Mouse (Mus musculus) E14TG2a.4 (cell line): ENCODE results near the gene Rpgr.
A peak's percentile ranks its signal among the peaks of the same experiment; 100 is the strongest.

Source experiments
- H3K27me3 ChIP-seq: 2 replicates; pipeline ENCODE4 v1.6.1; 2014; ENCODE audit warnings: low read length, control low read depth; ENCODE audit not compliant: insufficient read depth
- H3K36me3 ChIP-seq: 2 replicates; pipeline ENCODE4 v1.6.1; 2014; ENCODE audit warnings: low read length, control low read depth; ENCODE audit not compliant: insufficient read depth
- H3K4me1 ChIP-seq: replicated peaks from 2 replicates; pipeline ENCODE4 v1.6.1; 2014; ENCODE audit warnings: low read depth, low read length, control low read depth
- H3K4me3 ChIP-seq: replicated peaks from 2 replicates; pipeline ENCODE4 v1.5.1; 2014; ENCODE audit warnings: mild to moderate bottlenecking, low read length
- H3K9me3 ChIP-seq: 2 replicates; pipeline ENCODE4 v1.6.1; 2014; ENCODE audit warnings: low read length, control low read depth
- CTCF ChIP-seq: conservative IDR thresholded peaks from 2 replicates; pipeline ENCODE4 v1.5.1; 2014; ENCODE audit warnings: low read length
- NANOG ChIP-seq: IDR thresholded peaks from 2 replicates; pipeline ENCODE4 v1.6.1; 2014; ENCODE audit warnings: borderline replicate concordance, low read length, mixed read lengths
- POU5F1 ChIP-seq: IDR thresholded peaks from 2 replicates; pipeline ENCODE4 v1.6.1; 2014; ENCODE audit warnings: low read length, borderline replicate concordance

The Rpgr gene

GRCm38 (mm10) chrX:10216410-10216949 lies at the start of gene Rpgr:
Gene Rpgr (minus strand): TSS chrX:10216920.
- TF ChIP-seq CTCF (peak; percentile 54), NANOG (no peak)
- Histone ChIP-seq H3K4me1 (no peaks in the 10 kb centered on the region), H3K27me3 (no peaks in the 10 kb centered on the region), H3K9me3 (no peaks in the 10 kb centered on the region), H3K36me3 (no peaks in the 10 kb centered on the region), H3K4me3 (peak within 1 kb of the TSS; percentile 75)

- TF ChIP-seq CTCF (no peak), NANOG (no peak), POU5F1 (no peak)
- Histone ChIP-seq H3K27me3 (no peaks in the 10 kb centered on the region), H3K4me3 (no peak overlapping the region), H3K4me1 (no peaks in the 10 kb centered on the region), H3K36me3 (no peaks in the 10 kb centered on the region), H3K9me3 (no peaks in the 10 kb centered on the region)
Observed at GRCm38 (mm10) chrX:10258260-10258659, 41.5 kb upstream of the Rpgr start.

DNA sequence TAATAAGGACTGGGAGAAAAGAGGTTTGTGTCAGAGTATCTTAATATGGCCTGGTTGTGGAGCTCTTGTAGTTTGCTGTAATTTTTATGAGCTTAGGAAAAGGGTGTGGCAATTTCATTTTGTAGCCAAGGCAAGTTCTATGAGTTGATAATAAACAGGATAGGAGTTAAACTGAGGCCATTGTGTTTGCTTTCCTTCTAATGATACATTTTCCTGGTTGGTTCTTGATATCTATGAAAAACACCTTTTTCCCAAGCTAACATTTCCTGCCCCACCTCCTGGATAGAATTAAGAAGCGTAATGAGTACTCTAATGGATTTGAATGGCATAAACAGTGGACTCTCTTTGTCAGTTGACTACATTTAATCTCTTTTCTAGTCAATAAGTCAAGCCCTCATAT lies 41.1 kb upstream of the Rpgr start:
- Histone ChIP-seq H3K27me3 (no peaks in the 10 kb centered on the region), H3K4me3 (no peak overlapping the region), H3K9me3 (no peaks in the 10 kb centered on the region), H3K36me3 (no peaks in the 10 kb centered on the region), H3K4me1 (no peaks in the 10 kb centered on the region)
- TF ChIP-seq POU5F1 (no peak), CTCF (no peak), NANOG (no peak)

DNA sequence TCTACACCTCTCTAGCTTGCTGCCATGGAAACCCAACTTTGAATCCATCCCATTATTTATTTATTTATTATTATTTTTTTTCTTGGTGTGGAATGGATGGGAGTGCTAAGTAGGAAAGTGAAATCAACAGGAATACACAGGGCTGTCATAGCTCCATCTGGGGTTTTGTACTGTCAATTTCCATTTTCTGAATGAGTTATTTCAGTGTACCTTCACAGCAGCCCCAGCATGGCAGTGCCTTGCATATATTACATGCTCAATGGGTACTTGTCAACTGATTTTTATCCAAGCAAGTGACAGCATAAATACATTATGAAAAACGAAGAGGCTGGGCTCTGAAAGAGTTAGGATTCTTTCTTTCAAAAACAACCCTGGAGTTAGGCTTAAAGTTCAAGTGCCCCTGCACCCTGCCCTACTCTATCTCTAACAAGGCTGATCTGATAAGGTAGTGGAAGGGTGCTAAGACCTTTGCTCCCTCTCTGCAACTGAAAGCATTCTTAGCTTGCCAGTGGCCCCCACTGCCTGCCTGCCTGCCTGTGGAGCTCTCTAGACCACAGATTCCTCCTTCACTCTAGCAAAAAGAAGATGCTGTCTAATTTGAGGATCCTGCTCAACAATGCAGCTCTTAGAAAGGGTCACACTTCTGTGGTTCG lies 35.3 kb upstream of the Rpgr start, which contains the start of gene Otc:
Gene Otc, plus strand, starts transcription at position 454 of the 653 bp plus-strand sequence.
- no peak within 1 kb of the TSS for H3K4me3 ChIP-seq
- H3K27me3 ChIP-seq, result no peaks in the 10 kb centered on the region
- TF ChIP-seq CTCF, result no peak
- no peak for TF ChIP-seq NANOG
- no peak for TF ChIP-seq POU5F1
- no peaks in the 10 kb centered on the region for H3K36me3 ChIP-seq
- H3K4me1 ChIP-seq, result no peaks in the 10 kb centered on the region
- no peaks in the 10 kb centered on the region for H3K9me3 ChIP-seq

GRCm38 (mm10) chrX:10251357-10251756 lies 34.6 kb upstream of the Rpgr start:
- Histone ChIP-seq H3K4me3 (no peak overlapping the region), H3K4me1 (no peaks in the 10 kb centered on the region), H3K27me3 (no peaks in the 10 kb centered on the region), H3K9me3 (no peaks in the 10 kb centered on the region), H3K36me3 (no peaks in the 10 kb centered on the region)
- no peak for TF ChIP-seq CTCF
- no peak for TF ChIP-seq POU5F1
- no peak for TF ChIP-seq NANOG

GRCm38 (mm10) chrX:10243916-10244315 lies 27.2 kb upstream of the Rpgr start:
- TF ChIP-seq POU5F1 (no peak), CTCF (no peak), NANOG (no peak)

DNA sequence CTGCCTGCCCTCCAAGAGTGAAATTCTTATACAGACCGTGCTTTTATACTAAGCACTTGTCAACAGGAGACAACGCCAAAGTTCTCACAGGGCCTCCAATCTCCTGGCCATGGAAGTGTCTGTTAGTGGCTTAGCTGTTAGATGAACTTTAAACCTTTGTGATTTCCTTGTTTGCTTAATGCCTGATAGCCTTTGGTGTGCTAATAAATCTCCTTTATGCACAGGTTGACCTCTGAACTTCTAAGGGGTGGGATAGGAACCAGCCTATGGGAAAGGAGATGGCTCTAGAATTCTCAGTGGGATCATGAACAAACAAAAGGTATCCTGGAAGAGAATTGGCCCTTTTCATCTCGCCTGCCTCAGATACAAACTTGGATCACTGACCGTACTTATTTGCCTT lies 22.8 kb upstream of the Rpgr start:
- H3K27me3 ChIP-seq, result no peaks in the 10 kb centered on the region
- no peaks in the 10 kb centered on the region for H3K9me3 ChIP-seq
- H3K4me1 ChIP-seq, result no peaks in the 10 kb centered on the region
- no peaks in the 10 kb centered on the region for H3K36me3 ChIP-seq
- H3K4me3 ChIP-seq, result no peak overlapping the region
- no peak for TF ChIP-seq NANOG
- no peak for TF ChIP-seq CTCF
- no peak for TF ChIP-seq POU5F1

More at GRCm38 (mm10) chrX:10243916-10244315, 27.2 kb upstream of the Rpgr start:
- H3K36me3 ChIP-seq, result no peaks in the 10 kb centered on the region
- H3K4me1 ChIP-seq, result no peaks in the 10 kb centered on the region
- no peak overlapping the region for H3K4me3 ChIP-seq
- no peaks in the 10 kb centered on the region for H3K27me3 ChIP-seq
- H3K9me3 ChIP-seq, result no peaks in the 10 kb centered on the region

DNA sequence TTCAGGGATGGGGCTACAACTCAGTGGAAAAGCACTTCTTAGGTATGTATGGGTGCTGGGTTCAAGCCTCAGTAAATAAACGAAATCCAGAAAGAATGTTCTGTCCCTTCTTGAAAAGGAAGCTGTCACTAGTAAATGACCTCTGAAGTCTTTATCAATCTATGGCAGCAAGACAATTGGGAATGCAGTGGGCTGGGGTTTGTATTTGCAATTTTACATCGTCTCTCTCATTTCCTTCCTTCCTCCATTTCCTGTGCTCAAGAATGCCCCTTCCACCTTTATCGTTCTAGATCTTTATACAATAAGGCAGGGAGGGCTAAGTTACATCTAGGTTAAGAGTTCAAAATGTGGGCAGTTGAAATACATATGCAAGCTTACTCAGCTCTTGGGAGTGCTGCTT lies 17.9 kb upstream of the Rpgr start:
- no peaks in the 10 kb centered on the region for H3K27me3 ChIP-seq
- no peak overlapping the region for H3K4me3 ChIP-seq
- no peaks in the 10 kb centered on the region for H3K36me3 ChIP-seq
- H3K4me1 ChIP-seq, result no peaks in the 10 kb centered on the region
- no peaks in the 10 kb centered on the region for H3K9me3 ChIP-seq
- TF ChIP-seq CTCF (no peak), POU5F1 (no peak), NANOG (no peak)

- no peak for TF ChIP-seq CTCF
- no peak for TF ChIP-seq NANOG
- TF ChIP-seq POU5F1, result no peak
- no peaks in the 10 kb centered on the region for H3K27me3 ChIP-seq
- no peaks in the 10 kb centered on the region for H3K9me3 ChIP-seq
- no peaks in the 10 kb centered on the region for H3K4me1 ChIP-seq
- H3K36me3 ChIP-seq, result no peaks in the 10 kb centered on the region
- H3K4me3 ChIP-seq, result no peak overlapping the region
Observed at GRCm38 (mm10) chrX:10233051-10233450, 16.3 kb upstream of the Rpgr start.
